Mouse (Mus musculus) granulocyte monocyte progenitor cell, adult 5-6 weeks (primary cell): ENCODE data around the gene Scrt2. TPM values are rescaled to one million over a fixed set of nuclear protein-coding genes. Genes with fewer than 3 reads are reported as not detected.
A peak's percentile ranks its signal among the peaks of the same experiment; 100 is the strongest.

Experiments used
- ATAC-seq: replicated peaks from 2 replicates; pipeline ENCODE4 v1.8.0; 2016; ENCODE audit warnings: mild to moderate bottlenecking, moderate TSS enrichment, inconsistent platforms; ENCODE audit not compliant: poor library complexity, severe bottlenecking
- total RNA-seq, 2 experiments: library from RNA; stranded (forward) in 1 of 2; stranded (reverse) in 1 of 2; fragments of 200-712, 200-1000 nt in 1 of 2; fragments of >200 nt in 1 of 2; fragmentation: Nextera tagmentation in 1 of 2; gene quantifications; 2 replicates each; pipeline ENCODE4 v1.2.3; 2014 to 2017

The Scrt2 gene
- total RNA-seq, 2 experiments from 2014 or later, result not detected

DNA sequence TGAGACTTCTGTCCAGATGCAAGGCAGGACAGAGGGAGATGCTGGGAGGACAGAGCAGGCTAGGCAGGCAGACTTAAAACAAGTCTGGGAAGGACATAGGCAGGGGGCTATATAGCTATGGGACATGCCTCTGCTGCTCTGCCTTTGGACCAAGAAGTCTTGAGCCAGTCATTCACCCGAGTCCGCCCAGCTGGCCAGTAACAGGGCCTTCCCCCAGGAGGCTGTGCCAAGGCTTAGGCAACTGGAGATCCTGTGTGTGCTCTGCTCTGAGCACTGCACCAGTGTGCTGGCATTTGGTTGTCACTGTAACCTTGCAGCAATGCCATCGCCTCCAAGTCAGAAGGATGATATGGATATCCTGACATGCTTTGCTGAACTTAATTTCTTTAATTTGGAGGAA lies 4.0 kb upstream of the Scrt2 start:
- ATAC-seq, result no peak

DNA sequence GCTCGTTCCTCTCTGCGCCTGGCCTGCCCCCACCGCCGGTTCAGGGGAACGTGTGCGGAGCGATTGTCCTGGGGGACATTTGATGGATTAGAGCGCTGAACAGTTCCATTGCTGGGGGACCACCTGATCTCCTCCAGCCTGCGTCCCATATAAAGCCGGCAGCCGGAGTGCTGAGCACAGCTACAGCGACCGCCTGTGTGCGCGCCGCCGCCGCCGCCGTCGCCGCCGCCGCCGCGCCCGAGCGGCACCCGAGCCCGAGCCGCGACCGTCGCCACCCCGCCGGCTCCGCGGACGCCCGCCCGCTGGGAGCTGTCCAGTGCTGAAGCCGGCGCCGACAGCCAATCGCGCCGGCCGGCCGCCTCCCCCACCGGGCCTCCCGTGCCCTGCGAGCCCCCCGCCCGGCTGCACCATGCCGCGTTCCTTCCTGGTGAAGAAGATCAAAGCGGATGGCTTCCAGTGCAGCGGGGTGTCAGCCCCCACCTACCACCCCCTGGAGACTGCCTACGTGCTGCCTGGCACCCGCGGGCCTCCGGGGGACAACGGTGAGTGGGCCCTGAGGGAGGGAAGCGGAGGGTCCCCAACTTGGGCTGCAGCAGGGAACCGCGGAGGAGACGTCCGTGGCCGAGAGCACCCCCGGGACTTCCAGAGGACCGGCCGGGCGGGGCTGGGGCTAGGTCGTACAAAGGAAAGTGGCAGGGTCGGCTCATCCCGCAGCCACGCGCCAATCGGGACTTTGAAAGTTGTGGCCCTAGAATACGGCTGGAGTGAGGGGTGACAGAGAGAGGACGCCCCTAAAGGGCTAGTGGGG lies 516 bp downstream of the Scrt2 start:
- peak; percentile 79 for ATAC-seq

DNA sequence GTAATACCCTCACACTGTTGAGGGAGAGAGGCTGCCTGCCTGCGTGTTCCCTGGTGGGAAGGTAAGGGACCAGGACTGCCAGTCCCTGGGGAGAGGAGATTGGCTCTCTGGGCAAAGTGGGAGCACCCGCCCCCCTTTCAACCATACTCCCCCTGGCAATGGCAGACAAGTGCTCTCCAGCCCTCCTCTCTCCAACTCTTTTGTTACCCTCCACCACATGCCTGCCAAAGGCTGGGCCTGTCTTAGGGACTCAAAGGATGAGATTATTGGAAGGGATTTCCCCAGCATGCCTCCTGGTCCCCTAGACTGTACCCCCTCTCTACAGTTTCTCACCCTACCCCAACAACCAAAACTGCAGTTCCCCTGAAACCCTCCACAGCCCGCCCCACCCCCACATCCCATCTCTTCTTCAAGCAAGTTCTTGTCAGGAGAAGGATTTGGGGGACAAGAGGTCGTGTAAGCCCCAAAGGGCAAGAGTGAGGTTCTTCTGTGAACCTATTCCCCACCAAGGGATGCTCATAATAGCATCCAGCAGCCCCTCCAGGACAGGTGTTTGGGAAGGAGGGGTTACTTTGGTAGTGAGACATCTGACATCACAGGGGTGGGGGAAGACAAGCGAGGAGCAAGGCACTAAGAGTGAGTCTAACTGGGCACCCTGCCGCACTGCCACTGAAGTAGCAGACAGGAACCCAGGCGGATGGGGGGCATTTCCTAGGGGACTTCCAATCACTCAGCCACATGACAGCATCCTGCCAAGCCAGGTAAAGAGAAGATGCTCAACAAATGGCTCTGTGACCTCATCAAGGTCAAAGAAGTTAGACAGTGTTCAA lies 1.3 kb downstream of the Scrt2 start:
- no peak for ATAC-seq

DNA sequence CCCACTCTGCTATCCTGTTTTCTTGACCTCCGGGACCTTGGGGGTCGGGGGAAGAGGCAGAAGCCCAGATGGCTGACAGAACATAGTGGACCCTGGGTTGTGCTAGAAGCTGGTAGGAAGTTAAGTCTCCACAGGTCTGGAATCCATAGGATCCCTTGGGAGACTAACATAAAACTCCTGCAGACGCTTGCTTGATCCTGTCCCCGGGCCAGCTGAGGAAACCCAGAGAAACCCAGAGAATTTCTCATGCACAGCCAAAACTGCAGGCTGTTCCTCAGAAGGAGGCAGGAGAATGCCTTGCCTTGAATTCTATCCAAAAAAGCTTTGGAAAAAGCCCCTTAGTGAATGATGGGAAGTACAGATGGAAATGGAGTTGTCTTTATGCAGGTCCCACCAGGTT lies 2.1 kb downstream of the Scrt2 start:
- ATAC-seq, result no peak

DNA sequence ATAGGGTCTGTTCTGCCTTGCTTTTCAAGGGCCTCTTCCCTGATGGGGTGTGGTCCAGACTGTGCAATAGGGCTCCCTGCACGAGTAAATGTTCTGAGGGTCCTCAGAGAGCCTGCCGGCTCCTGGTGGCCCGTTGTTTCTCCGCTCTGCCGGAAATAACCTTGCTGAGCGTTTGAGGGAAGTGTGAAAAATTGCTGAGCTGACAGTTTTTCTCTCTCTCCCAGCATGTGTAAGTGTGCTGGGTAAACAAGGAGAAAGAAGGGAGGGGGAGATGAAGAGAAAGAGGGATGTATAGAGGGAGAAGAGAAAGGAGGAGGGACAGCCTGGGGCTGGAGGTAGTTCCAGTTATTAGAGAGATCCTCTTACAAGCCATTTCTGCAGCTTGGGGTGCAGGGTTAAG lies 3.0 kb downstream of the Scrt2 start:
- no peak for ATAC-seq

DNA sequence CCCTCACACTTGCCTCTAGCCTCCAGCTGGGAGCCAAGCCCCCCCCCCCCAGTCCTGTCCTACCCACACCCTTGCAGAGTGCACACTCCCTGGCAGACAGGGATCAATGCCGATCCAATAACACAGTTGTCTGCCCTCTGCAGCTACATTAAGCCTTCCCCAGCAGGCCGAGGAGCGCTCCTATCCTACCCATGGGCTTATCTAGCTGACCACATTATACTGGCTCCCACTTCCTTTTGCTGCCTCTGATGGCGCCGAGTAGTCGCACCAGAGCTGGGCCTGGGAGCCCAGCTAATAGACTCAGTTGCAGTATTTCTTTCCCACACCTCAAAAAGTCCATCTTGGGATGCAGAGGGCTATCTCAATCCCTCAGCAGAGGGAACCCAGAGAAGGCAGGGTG lies 4.1 kb downstream of the Scrt2 start:
- ATAC-seq, result no peak

DNA sequence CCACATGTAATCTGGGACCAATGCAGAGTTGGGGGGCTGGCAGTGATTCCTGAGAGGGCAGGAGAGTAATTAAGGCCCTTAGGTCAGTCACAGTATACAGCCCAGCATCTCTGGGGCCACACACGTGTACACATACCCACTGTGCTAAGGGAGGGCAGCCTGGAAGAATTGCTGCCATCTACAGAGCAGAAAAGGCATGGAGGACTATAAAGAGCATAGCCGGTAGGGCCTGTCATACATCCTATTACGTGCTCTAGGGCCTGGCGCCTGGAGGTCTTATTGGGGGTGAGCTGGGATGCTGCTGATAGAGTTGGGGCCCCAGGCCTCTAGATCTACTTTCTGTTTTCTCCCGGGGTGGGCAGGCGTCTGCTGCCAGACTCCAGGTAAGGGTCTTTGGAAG lies 5.1 kb downstream of the Scrt2 start:
- no peak for ATAC-seq

DNA sequence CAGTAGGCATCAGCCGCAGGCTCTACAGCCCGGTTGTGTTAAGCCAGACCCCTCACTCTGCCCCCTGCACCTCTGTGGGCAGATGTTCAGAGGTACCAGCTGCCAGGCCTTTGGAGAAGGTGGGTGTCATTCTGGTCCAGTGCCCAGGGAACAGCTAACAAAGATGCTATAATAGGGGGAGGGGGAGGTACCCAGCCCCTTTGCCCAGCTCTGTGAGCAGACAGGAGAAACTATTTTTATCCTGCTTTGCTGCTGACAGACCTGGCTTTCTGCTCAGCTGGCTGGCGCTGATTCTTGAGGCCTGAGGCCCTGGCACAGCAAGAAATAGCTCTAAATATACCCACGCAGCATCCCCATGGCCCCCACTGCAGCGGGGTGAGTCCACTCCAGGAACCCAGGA lies 5.8 kb downstream of the Scrt2 start:
- ATAC-seq, result no peak

DNA sequence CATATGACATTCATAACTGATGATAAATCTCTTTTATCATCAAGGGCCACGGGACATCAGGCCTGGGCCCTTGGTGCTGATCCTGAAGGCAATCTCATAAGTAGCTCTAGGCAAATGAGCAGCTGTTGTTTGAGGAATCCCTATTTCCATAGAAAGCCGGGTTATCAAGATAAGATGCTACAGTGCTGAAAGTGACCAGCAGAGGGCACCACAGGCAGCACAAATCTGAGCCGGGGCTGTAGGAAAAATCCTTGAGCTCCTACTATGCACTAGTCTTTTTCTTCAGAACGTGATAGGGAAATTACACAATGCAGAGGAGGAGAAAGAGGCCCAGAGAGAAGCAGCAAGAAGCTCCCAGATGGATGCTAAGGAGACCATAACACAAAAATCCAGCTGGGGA lies 7.7 kb downstream of the Scrt2 start:
- peak; percentile 41 for ATAC-seq

DNA sequence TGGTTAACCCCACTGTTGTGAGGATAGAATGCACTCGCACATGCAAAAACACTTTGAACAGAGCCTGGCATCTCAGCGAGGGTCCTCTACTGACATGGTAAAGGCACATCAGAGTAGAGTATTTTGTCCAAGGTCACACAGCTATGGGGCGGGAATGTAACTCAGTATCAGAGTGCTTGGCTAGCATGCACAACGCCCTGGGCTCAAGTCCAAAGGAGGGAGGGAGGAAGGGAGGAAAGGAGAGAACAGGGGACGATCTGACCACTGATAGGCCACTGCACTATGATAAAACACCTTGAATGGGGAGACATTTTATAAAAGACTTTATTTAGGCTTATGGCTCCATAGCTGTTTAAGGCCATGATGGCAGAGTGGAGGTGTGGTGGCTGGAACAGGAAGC lies 8.3 kb downstream of the Scrt2 start:
- ATAC-seq, result no peak

DNA sequence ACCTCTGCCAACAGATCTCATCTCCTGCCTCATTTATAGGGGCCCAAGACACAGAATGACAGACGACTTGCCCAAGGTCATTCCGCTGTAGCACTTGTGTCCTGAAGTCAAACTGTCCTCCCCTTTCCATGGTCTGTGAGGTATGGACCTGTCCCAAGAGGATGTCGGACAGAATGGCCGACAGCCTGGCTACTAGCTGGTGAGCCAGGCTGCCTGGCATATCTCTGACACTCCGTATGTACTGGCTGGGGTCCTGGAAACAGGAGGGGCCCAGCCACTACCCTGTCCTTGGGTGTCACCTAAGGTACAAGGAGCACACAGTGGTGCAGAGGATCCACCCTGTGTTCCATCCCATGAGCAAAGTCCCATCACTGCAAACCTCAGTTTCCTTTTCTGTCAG lies 9.2 kb downstream of the Scrt2 start:
- no peak for ATAC-seq

DNA sequence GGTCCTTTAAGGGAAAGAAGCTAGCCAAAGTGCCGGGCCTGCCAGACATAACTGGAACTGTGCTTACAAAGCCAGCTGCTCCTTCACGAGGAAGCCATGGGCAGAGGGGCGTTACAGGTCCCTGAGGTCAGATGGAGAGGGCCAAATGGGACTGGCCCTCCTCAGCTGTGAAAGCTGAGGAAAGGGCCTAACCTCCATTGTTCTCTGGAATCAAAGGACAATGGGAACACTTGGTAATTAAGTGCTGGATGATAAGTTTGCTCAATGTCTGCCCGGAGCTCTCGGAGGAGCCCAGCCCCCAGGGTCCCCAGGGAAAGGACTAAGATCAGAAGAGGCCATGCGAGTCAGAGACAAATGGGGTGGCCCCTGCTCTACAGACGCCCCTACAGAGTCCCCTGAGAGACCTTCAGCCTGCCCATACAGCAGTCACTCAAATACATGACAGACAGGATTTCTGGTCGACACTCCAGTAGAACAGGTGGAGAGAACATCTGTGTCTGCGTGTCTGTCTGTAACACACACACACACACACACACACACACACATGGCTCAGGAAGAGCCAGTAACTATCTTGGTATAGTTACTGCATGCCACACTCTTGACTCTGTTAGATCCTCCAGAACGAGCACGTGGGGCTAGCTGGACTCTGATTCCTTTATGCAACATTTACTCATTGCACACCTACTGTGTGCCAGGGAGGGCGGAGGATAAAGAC lies 10.2 kb downstream of the Scrt2 start:
- ATAC-seq, result no peak

DNA sequence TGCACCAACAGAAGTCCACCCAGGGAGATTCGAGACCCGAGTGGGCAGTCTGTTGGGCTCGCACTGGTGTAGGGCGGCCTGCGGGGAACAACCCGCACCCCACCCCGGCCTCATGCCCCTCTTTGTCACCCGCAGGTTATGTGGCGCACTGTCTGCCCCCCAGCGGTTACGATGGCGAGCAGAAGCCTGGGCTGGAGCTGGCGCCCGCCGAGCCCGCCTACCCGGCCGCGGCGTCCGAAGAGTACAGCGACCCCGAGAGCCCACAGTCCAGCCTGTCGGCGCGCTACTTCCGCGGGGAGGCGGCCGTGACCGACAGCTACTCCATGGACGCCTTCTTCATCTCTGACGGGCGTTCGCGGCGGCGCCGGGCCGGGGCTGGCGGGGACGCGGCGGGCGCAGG lies 11.6 kb downstream of the Scrt2 start:
- ATAC-seq, result peak; percentile 24

DNA sequence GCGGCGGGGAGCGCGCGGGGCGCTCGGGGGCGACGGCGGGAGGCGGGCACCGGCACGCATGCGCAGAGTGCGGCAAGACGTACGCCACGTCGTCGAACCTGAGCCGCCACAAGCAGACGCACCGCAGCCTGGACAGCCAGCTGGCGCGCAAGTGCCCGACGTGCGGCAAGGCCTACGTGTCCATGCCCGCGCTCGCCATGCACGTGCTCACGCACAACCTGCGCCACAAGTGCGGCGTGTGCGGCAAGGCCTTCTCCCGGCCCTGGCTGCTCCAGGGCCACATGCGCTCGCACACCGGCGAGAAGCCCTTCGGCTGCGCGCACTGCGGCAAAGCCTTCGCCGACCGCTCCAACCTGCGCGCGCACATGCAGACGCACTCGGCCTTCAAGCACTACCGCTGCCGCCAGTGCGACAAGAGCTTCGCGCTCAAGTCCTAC lies 12.0 kb downstream of the Scrt2 start:
- ATAC-seq, result peak; percentile 50

DNA sequence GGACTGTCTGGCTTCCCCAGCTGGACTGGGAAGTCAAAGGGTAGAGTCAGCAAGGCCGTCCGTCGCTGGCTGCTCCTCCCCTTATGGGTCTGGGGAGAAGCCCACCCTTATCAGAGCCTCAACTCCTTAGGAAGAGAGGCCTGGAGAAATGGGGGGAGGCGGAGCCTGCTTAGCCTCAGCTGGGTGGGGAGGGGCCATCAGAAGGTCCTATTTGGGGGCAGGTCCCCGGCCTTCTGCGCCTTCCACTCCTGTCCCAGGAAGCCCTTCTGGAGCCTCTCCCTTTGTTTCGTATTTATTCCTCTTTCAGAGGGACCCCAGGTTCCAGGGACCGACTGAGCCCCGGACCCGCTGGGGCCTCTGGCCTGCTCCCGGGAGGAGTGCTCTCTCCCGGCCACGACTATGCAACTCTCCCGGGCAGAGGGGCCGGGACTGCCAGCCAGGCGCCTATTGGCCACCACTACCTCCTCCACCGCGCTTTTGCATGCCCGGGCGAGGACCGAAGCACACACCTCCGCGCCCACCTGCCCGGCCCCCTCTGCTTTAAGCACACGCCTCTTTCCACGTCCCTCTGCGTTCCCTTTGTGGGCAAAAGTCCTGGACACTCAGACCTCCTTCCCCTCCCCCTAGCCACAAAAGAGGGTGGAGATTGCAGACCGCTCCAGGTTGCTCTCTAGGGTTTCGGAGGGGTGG lies 13.7 kb downstream of the Scrt2 start:
- 0 out of 2 replicates have a peak, but pooled peaks have one; percentile 17 for ATAC-seq

DNA sequence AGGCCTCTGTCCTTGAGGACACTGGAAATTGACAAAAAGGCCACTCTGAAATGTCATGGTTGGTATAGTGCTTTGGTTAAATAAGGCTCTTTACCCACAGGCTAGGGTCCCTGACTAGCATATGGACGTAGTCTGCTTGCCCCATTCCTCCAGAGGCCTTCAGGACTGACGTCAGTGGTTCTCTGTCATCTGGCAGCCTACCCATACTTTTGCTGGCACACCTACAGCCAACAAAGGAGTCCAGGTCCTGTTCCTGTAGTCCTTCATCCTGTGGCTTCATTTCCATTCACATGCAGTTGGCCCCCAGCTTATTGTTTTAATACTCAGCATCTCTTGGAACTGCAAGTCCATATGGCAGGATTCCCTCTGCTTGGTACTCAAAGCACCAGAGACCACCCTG lies 15.6 kb downstream of the Scrt2 start:
- no peak for ATAC-seq

DNA sequence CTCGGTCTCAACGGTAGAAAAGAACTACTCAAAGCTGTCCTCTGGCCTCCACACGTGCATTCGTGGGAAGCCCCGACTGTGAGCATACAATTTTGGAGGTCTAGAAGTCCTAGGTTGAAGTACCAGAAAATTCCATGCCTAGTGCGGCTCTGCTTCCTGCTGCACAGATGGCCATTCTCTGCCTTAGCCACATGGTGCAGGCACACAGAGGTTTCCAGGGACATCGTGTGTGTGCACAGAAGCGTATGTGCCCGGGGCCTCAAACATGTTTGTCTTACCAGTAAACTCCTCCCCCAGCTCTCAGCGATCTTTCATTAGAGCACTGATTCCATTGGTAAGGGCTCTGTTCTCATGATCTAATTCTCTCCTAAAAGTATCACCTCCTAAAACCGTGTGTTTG lies 16.6 kb downstream of the Scrt2 start:
- no peak for ATAC-seq

DNA sequence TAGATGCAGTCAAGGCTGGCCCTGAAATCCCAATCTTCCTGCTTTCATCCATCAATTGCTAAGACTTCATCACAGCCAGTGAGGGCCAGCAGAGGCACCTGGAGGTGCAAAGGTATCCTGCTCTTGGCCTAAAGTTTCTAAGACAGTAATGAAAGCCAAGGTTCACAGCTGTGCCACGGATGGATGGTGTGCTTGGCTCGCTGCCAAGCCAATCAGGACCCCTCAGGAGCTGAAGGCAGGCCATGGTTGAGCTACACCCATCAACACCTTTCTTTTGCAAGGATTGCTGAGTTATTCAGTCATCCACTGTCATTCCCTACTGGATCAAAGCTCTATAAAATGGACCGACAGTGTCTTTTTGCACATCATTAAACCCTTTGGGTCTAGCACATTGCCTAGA lies 18.2 kb downstream of the Scrt2 start:
- ATAC-seq, result no peak

DNA sequence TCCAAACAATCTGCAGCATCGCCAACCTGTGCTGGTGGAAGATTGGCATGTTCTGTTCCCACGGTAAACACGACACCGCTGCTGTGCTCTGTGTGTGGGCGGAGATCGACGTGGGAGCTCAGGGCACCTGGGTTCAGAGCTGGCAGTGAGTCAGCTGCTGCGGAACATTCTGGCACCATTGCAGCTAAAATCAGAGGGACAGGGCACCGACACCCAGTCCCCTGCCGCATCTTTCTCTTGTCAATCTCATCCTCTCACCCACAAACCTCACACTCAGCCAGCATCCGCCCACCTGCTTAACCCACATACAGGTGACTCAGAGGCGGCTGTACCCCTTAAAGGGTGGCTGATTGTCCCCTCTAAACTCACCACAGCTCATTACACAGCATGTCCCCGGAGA lies 20.4 kb downstream of the Scrt2 start:
- ATAC-seq, result no peak

DNA sequence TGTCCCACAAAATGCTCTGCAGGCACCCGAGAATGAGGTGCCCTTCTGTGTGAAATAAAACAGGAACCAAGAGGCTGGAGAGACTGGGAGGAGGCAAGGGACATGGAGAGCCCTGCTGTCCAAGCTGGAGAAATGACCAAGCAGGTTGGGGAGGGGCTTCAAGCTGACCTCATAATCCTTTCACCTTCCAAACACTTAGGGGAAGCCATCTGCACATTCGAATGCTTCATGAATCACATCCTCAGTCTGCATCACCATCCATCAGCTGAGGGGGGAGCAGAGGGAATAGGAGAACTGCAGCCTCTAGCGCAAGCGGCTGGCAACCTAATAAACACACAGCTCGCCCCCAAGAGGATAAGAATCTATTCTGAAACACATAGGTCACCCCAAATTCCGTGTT lies 21.0 kb downstream of the Scrt2 start:
- no peak for ATAC-seq
